Mouse (Mus musculus) embryo, embryonic 11.5 days (tissue): ENCODE data around the gene Rps24.

Source experiments
- DNase-seq: peaks from one replicate; pipeline ENCODE4 v3.0.0-alpha.2; 2012; ENCODE audit warnings: low read depth, low spot score

The Rps24 gene

DNA sequence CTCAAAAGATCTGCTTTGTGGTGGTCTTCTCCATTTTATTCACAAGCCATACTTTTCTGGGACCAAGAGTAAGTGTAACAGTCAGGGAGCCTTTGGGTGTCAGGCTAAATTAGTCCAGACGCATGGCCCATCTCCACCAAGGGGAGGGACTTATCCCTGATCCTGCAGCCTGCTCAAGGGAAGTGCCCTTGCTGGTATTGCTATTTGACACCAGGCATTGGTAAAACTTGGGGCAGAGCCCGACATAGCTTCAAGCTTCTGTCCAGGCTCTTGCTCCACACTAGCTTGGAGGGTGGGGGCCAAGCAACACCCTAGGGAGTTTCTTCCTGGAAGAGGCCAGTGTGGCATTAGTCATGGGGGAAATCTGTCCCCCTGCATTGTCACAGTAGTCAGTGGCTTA, 23.8 kb downstream of the Rps24 start:
- DNase-seq: no peak

DNA sequence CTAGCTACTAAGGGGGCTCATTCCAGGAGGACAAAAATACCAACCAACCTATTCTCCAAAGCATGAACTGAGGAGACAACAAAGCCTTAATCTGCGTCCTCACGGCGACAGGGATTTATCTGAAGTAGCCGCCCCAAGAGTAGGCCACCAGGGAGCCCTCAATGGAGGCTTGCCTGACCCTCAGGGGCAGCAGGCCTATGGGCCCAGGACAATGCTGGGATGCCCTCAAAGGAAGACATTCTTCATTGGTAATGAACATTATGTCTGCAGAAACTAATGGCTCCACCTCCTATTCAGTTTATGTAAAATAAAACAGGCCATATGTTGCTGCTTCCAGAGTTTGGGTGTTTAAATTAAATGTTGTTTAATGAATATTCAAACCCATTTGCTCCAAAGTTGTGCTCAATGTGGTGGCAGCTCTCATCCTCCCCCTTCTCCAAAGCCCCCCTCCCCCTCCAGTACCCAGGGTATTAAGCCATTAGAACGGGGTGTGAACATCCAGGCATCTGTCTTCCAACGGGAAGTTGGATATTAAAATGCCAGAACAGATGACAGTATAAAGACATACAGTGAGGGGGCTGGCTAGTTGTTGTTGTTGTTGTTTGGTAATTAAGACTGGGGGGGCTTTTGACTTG, 25.7 kb downstream of the Rps24 start:
- DNase-seq: no peak

DNA sequence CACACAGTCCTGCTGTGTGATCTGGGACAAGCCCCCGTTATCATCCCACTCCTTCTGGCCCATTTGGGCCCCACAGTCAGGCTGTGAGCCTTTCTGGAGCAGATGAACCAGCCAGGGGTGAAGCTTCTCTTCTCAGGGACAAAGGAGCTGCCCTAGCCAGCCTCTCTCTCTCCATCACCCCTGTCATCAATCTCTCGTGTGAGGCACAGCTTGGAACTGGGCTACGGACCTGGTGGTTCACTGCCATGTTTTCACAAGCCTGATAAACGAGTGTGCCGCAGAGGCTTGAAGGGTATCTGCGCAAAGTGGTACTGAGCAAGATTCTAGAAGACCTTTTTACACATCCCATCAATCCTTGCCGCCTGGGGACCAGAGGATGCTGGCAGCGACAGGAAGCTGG, 34.7 kb downstream of the Rps24 start:
- no peak for DNase-seq

DNA sequence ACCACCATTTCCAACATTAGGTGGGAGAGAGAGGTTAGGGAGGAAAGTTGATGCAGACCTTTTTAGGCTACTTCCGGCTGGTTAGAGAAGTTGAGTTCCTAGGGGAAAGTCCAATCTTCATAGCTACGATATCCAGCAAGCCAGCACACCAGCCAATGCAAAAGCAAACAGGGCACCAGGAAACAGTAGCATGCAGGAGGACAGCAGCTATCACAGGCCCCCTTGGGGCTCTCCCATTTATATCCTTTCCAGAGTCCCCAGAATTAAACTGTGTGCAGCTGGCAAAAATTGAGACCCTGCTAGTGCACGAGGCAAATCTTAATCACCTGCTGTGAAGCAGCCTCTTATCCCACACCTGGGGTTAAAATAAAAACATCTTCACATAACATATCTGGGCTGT, 38.2 kb downstream of the Rps24 start:
- DNase-seq: no peak

DNA sequence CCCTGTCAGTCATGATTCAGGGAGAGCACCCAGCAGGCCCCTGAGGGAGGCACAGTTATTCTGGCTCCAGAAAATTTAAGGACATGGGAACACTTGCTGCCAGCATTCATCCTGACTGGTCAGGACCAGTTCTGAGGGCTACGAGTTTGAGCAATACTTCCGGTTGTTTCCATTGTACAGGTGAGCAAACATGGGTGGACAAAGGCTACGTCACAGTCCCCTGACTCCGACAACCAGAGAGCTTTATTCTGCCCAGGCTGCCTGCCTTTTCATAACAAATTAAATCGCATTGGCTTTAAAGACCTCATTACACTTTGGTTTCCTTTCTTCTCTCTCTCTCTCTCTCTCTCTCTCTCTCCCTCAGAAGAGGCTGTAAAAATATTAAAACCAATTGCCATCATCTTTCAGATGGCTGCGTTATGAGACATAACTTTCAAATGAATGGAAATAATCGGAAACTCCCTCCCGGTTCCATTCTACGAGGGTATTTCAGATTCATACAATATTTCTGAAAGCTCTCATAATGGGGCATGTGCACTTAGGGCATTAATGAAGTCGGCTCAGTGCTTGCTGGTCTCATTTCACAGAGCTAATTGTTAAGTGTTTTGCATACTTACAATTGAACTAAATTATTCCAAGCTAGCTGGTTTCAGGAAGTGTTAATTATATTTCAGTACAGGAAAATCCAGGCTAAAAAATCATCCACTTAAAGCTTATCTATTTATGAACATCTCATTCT, 38.9 kb downstream of the Rps24 start:
- DNase-seq: no peak

DNA sequence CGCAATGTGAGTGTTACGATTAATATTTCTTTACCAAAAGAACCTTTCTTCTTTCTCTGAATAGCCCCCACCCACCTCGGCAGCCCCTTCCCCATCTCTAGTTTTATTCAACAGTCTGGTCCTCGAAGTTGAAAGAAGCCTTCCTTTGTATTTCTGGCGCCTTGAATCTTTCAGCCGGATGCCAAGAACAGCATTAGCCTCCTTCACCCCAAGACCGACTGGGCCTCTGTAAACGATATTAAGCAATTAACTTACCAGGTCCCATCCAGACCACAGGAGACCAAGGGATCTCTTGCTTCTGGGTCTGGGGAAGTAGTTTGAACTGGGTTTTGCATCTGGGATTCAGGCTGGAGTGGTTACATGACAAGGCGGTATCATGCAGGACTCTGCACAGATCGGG, 39.5 kb downstream of the Rps24 start:
- DNase-seq: no peak

DNA sequence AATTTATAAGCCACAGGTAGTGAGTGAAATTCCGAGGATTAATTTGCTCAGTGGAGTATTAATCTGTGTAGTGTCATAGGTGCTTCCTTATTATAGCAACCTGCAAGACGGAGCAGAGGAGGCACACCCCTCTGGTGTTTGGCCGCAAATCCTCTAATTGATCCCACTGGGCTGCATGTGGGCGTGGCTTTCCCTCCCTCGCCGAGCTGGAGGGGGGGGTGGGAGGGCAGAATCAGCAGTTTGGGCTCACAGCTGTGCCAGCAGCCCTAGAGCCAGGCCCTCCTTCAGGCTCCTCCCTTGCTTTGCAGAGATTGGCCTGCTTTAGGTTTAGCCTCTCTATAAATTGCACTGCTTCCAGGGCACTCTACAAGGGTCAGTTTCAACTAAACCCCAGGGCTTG, 43.3 kb downstream of the Rps24 start:
- DNase-seq: peak; percentile 47

DNA sequence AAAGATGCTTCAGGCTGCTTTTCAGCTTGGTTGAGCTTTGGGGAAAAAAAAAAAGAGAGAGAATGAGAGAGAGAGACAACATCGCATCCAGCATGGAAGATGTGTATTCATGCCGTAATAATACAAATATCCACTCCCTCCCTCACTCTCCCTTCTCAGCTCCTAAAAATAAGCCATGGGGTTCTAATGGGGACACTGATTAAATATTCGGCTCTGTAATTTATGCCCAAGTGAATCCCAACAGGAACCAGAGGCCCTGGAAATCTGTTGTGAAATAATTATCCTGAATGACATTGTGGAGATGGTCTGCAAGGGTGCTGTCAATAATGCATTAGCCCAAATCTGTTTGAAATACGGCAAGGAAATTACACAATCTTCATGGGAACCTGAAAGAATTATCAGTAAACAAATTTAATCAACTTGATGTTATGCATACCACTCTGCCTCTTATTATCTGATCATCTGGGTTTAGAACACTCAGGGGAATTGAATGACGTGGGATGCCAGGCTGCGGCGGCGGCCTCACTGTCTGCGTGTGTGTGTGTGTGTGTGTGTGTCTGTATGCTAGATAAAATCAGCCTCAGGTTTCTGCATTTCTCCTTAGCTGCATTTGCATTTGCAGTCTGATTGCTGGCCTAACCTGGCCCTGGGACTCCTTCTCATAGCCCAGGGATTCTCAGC, 48.1 kb downstream of the Rps24 start:
- DNase-seq: no peak

DNA sequence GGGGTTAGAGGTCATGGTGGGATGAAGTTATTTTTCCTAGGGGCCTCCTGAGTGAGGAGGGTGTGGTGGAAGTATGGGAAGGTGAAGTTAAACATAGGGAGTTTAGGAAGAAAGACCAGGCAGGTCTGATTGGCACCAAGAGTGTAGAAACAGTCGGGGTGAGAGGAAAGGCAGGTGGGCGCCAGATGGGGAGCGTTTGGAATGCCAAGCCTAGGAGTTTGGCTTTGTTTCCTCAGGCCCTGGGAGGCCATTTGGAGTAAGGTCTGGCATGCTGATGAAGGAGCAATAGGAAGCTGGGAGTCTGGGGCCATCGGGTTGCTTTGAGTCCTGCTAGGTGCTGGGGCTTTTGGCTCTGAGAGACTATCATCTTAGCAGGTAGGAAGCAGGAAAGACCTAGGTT, 56.0 kb downstream of the Rps24 start:
- no peak for DNase-seq

DNA sequence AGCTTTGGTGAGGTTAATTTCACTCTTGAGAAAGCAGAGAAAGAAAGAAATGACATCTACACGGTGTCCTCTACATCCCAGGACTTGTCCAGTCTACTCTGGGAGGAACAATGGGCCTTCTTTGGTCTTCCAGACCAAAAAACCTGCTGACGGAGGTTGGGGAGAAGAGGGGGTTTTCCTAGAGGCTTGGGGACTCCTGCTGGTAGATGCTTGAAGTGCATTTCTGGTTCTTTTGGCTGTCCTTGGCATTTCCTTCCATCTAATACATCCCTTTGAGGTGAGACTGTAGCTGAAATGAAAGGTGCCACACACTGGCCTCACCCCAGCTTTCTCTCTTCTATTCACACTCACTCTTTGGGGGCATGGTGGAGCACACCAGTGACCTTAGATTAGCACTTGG, 57.1 kb downstream of the Rps24 start:
- no peak for DNase-seq
